Mouse (Mus musculus): ENCODE measurements at regions not wholly inside any gene's neighbourhood (a gene's known extent, or its start where the extent isn't known, plus 50 kb on each side); places are given as distances from the start of the nearest gene placed in this dataset.

DNA sequence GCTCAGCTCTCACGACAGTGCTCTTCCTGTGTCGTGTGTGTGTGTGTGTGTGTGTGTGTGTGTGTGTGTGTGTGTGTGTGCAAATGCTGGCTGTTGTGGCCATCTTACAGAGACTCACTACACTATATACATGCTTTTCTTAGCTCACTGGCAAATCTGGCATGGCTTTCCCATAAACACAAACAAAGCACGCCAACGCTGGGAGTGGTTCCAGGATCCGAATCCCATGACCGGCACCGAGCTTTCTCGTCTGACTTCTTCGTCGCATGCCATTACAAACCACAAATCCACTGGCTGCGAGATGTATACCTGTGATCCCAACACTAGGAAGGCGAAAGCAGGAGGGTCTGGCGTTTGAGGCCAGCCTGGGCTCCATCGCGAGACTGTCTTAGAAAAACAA is 74.1 kb downstream of the Fam43a start:
- Histone ChIP-seq H3K36me3 (ENCODE audit: insufficient read depth) (no peaks in the 10 kb centered on the region), H3K4me2 (no peak overlapping the region), H3K9ac (no peak overlapping the region), H3K9me3 (ENCODE audit: low read depth, low read length) (no peaks in the 10 kb centered on the region), H3K27ac (ENCODE audit: low read depth) (no peak overlapping the region), H3K27me3 (ENCODE audit: insufficient read depth, low read length) (no peaks in the 10 kb centered on the region), H3K4me1 (ENCODE audit: insufficient read depth) (no peaks in the 10 kb centered on the region), H3K4me3 (ENCODE audit: low read depth, low read length) (no peak overlapping the region)
- DNase-seq: no peak
- 72% methylated on average over 15 of the region's 15 CpGs for WGBS
- no peak for TF ChIP-seq CTCF (IDR thresholded peaks at IDR 0.05; ENCODE audit: low read depth)
- ATAC-seq (ENCODE audit: insufficient read depth): no peak

DNA sequence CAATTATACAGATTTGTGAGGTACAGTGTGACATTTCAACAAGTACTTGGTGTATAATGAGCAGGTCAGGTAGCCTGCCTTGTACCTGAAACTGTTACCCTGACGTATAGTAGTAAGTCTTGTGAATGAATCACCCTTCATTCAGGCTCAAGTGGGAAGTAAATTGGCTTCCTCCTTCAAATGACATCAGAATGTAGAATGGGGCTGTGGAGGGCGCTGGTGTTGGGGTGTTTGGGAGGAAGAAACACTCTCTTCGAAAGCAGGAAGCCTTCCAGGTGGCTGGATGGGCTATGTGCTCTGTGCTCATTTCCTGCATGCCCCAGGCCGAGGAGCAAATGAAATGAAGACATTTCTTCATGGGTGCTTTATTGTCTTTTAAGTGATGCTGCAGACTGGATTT is 76.3 kb downstream of the Fam43a start:
- Histone ChIP-seq H3K9ac (no peak overlapping the region), H3K4me1 (ENCODE audit: insufficient read depth) (no peaks in the 10 kb centered on the region), H3K27me3 (ENCODE audit: insufficient read depth, low read length) (no peaks in the 10 kb centered on the region), H3K4me2 (no peak overlapping the region), H3K27ac (ENCODE audit: low read depth) (no peak overlapping the region), H3K36me3 (ENCODE audit: insufficient read depth) (no peaks in the 10 kb centered on the region), H3K4me3 (ENCODE audit: low read depth, low read length) (no peak overlapping the region), H3K9me3 (ENCODE audit: low read depth, low read length) (no peaks in the 10 kb centered on the region)
- TF ChIP-seq CTCF (IDR thresholded peaks at IDR 0.05; ENCODE audit: low read depth): no peak
- ATAC-seq (ENCODE audit: insufficient read depth): no peak
- WGBS: 51% methylated on average over 4 of the region's 4 CpGs
- DNase-seq: no peak

DNA sequence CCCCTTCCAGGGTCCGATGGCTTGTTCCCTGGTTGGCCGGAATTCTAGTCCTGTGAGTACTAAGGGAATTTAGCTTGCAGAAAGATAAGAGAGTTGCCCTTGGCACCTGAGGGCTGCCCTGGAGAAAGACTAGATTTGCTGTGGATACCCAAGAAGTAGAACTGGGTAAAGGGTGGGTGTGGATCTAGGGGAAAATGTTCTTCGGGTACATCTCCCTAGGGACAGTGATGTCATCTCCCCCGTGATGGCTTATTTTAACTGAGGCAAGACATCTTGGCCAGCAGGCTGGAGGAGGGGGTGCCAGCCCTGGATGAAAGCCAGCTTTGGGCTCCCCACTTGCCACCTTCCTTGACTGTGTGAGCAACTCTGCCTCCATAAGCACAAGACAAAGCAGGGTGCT is 77.5 kb downstream of the Fam43a start:
- no peak for TF ChIP-seq CTCF (IDR thresholded peaks at IDR 0.05; ENCODE audit: low read depth)
- no peaks in the 10 kb centered on the region for H3K36me3 ChIP-seq (ENCODE audit: insufficient read depth)
- H3K27ac ChIP-seq (ENCODE audit: low read depth): no peak overlapping the region
- H3K4me2 ChIP-seq: no peak overlapping the region
- H3K4me3 ChIP-seq (ENCODE audit: low read depth, low read length): no peak overlapping the region
- no peaks in the 10 kb centered on the region for H3K9me3 ChIP-seq (ENCODE audit: low read depth, low read length)
- DNase-seq: no peak
- no peak for ATAC-seq (ENCODE audit: insufficient read depth)
- 80% methylated on average over 4 of the region's 4 CpGs for WGBS
- no peak overlapping the region for H3K9ac ChIP-seq
- H3K4me1 ChIP-seq (ENCODE audit: insufficient read depth): no peaks in the 10 kb centered on the region
- H3K27me3 ChIP-seq (ENCODE audit: insufficient read depth, low read length): no peaks in the 10 kb centered on the region

DNA sequence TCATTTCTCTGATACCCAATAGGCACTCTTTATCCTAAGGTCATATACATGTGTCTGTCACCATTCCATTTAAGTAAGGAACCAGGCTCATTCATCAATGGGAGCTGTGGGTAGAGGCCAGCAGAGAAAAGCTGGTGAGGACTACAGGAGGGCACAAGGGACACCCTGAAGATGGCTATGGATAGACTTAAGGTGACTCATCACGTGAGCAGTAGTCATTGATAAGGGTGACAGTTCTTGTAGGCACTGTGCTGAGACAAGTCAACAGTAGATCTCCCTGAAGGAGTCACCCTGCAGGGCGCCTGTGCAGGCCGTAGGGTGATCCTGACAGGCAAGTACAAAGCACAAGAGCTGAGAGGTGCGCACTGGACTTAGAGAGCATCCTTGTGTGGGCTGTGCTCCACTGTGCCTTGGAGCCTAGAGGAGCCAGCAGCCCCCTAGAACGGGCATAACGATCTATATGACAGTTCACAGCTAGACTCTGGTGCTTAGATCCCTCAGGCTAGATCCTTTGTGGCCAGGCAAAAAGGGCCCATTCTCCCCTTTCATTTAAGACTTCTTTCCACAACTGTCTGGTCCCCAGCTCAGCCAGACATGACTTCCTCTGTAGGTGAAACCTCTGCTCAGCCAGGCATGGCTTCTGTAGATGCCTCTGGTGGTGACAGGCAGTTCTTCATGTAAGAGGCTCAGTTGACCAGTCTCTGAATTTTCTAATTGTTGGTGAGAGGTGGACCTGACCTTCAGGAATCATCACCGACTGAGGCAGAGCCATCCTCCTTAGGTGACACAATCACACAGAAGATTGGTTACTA is 78.6 kb downstream of the Fam43a start:
- no peak overlapping the region for H3K4me3 ChIP-seq (ENCODE audit: low read depth, low read length)
- H3K4me1 ChIP-seq (ENCODE audit: insufficient read depth): no peaks in the 10 kb centered on the region
- H3K27me3 ChIP-seq (ENCODE audit: insufficient read depth, low read length): no peaks in the 10 kb centered on the region
- no peak overlapping the region for H3K27ac ChIP-seq (ENCODE audit: low read depth)
- H3K36me3 ChIP-seq (ENCODE audit: insufficient read depth): no peaks in the 10 kb centered on the region
- H3K4me2 ChIP-seq: no peak overlapping the region
- ATAC-seq (ENCODE audit: insufficient read depth): no peak
- 80% methylated on average over 7 of the region's 7 CpGs for WGBS
- no peak overlapping the region for H3K9ac ChIP-seq
- H3K9me3 ChIP-seq (ENCODE audit: low read depth, low read length): no peaks in the 10 kb centered on the region
- DNase-seq: no peak
- no peak for TF ChIP-seq CTCF (IDR thresholded peaks at IDR 0.05; ENCODE audit: low read depth)

DNA sequence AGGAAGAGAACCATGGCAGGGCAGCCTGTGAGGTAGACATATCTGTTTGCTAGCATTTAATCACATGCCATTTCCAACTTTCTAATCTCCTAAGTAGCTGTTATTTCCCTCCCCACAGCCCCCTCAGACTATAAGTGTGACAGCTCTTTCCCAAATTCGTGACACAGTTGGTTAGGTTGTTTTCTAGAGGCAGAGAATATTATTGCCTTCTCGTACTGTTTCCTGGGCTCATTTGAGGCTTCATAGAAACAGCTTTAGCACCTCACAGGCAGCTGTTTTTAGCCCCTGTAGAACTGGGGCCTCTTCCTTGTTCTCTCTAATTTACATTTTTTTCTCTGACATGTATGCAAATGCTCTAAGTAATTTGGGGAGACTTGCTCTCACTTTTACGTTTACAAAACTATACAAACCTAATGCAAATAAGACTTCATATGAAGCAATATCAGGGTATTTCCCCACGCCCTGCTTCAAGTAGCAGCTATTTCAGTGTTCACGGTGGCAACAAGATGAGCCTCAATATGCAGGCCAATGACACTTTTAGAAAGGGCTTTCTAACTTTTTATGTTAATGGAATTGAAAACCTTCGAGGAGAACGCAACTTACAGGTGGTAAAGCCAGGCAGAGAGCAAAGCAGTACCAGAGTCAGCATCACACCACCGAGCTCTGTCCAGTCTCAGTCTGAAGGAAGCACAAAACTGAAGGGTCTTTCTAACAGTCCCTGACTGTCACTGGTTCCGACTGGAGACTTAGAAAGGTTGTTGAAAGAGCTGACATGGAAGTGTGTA is 79.4 kb downstream of the Fam43a start:
- H3K9me3 ChIP-seq (ENCODE audit: low read depth, low read length): no peaks in the 10 kb centered on the region
- ATAC-seq (ENCODE audit: insufficient read depth): no peak
- no peaks in the 10 kb centered on the region for H3K27me3 ChIP-seq (ENCODE audit: insufficient read depth, low read length)
- TF ChIP-seq CTCF (IDR thresholded peaks at IDR 0.05; ENCODE audit: low read depth): no peak
- no peak overlapping the region for H3K4me3 ChIP-seq (ENCODE audit: low read depth, low read length)
- H3K4me1 ChIP-seq (ENCODE audit: insufficient read depth): no peaks in the 10 kb centered on the region
- no peak overlapping the region for H3K9ac ChIP-seq
- H3K36me3 ChIP-seq (ENCODE audit: insufficient read depth): no peaks in the 10 kb centered on the region
- WGBS: 71% methylated on average over 9 of the region's 9 CpGs
- DNase-seq: no peak
- H3K27ac ChIP-seq (ENCODE audit: low read depth): no peak overlapping the region
- H3K4me2 ChIP-seq: no peak overlapping the region

DNA sequence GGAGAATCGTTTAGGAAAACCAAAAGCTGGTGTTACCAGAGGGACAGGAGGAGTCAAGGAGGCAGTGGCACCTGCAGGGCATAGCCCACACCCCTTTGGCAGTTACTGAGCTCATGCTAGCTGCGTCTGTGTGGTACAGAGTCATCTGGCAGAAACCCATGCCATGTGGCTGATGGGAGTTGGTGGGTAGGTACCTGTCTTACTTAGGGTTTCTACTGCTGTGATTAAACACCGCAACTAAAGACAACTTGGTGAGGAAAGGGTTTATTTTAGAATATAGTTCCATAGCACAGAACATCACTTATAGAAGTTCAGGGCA is 79.9 kb downstream of the Fam43a start:
- Histone ChIP-seq H3K4me2 (no peak overlapping the region), H3K4me1 (ENCODE audit: insufficient read depth) (no peaks in the 10 kb centered on the region), H3K36me3 (ENCODE audit: insufficient read depth) (no peaks in the 10 kb centered on the region), H3K9me3 (ENCODE audit: low read depth, low read length) (no peaks in the 10 kb centered on the region; the same call in 1 of the 2 replicates), H3K27me3 (ENCODE audit: insufficient read depth, low read length) (no peaks in the 10 kb centered on the region), H3K9ac (no peak overlapping the region), H3K27ac (ENCODE audit: low read depth) (no peak overlapping the region), H3K4me3 (ENCODE audit: low read depth, low read length) (no peak overlapping the region)
- TF ChIP-seq CTCF (IDR thresholded peaks at IDR 0.05; ENCODE audit: low read depth): no peak
- 77% methylated on average over 3 of the region's 3 CpGs for WGBS
- ATAC-seq (ENCODE audit: insufficient read depth): no peak
- no peak for DNase-seq

DNA sequence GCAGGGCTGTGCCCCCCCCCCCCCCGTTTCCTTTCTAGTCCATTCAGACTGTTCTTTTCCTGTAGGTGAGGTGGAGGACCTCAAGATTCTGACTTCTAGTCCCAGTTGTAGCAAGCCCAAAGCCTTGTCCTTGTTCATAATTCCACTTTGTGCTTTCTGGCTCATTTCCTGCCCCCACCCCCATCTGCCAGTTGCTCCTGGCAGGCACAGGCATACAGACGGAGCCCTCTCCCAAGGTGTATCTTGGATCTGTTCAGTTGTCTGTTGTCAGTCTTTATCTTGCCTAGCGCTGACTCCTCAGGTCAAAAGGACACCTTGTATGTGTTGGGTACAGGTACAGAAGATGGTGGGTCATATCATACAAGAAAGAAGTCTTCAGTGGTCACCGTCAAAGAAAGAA is 81.9 kb downstream of the Fam43a start:
- no peaks in the 10 kb centered on the region for H3K27me3 ChIP-seq (ENCODE audit: insufficient read depth, low read length)
- no peak overlapping the region for H3K4me2 ChIP-seq
- no peak for DNase-seq
- TF ChIP-seq CTCF (IDR thresholded peaks at IDR 0.05; ENCODE audit: low read depth): no peak
- H3K9ac ChIP-seq: no peak overlapping the region
- H3K36me3 ChIP-seq (ENCODE audit: insufficient read depth): no peaks in the 10 kb centered on the region
- H3K27ac ChIP-seq (ENCODE audit: low read depth): no peak overlapping the region
- WGBS: 76% methylated on average over 4 of the region's 4 CpGs
- no peak overlapping the region for H3K4me3 ChIP-seq (ENCODE audit: low read depth, low read length)
- ATAC-seq (ENCODE audit: insufficient read depth): no peak
- no peaks in the 10 kb centered on the region; the same call in 1 of the 2 replicates for H3K9me3 ChIP-seq (ENCODE audit: low read depth, low read length)
- no peaks in the 10 kb centered on the region for H3K4me1 ChIP-seq (ENCODE audit: insufficient read depth)

Data from lung, embryonic 14.5 days (tissue).